Mouse (Mus musculus) liver, postnatal 0 days (tissue): ENCODE data around the gene Dok1.

Source experiments
- CTCF ChIP-seq: sonication (generic); IDR thresholded peaks from 2 replicates; pipeline ENCODE4 v1.5.1; 2016; ENCODE audit warnings: antibody characterized with exemption, low read depth
- EP300 ChIP-seq: IDR thresholded peaks from 2 replicates; pipeline ENCODE4 v1.6.1; 2016; ENCODE audit warnings: antibody characterized with exemption, low read depth, mild to moderate bottlenecking

DNA sequence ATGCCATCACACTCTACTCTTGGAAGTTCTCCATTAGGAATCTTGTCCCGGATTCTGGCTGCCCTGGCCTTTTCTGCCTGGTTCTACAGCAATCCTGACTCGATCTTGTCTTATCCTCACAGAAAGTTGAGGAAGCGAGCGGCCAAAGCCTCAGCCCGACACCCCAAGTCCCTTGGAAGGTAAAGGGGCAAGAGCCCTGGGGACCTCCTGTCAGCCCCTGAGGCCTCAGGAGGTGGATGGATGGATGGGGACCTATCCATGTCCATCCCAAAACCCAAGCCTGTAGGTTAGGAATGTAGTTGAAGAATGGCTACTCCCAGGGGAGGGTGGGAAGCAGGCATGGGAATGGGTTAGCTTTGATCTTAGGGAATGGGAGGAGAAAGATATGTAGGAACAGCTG lies 10.7 kb upstream of the Dok1 start:
- TF ChIP-seq CTCF (no peak), EP300 (no peak)
